Mouse (Mus musculus): ENCODE measurements around the gene Pigo.

- TF ChIP-seq CTCF (IDR thresholded peaks at IDR 0.05; ENCODE audit: control insufficient read depth, insufficient read depth, insufficient read length) (no peak), MYOD1 (IDR thresholded peaks at IDR 0.05; ENCODE audit: control insufficient read depth, insufficient read length, low read depth) (no peak), USF1 (IDR thresholded peaks at IDR 0.05; ENCODE audit: low read depth) (no peak)
Observed at GRCm38 (mm10) chr4:43045285-43045658, 19.7 kb upstream of the Pigo start.
